Mouse (Mus musculus) right cerebral cortex, postnatal 10 days (tissue): Measurements from ENCODE around the gene Chpf2.

ENCODE experiments used
- DNase-seq, 2 experiments: peaks; one replicate each; pipeline ENCODE4 v3.0.0; 2021; ENCODE audit warnings: low spot score in 2 of 2

Gene Chpf2

DNA sequence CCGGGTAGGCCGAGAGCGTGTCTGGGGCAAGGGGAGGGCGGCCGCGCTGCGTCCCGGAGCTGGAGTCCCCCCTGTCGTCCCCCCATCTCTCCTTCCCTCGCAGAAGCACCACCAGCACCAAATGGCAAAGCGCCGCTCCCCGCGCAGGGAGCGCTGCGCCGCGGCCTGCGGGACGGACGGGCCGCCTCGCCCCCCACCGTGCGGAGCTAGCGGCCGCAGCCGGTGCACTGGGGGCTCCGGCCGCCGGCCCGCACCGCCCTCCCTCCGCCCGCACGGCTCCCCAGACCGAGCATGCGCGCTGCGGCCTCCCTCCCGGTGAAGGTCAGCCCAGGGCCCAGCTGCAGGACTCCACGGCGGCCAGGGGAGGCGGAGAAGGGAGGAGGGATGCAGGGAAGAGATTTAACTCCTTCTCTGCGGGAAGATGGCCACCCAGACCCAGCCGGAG lies 18.1 kb downstream of the Chpf2 start:
- DNase-seq, result peak; percentile 87 to 89

DNA sequence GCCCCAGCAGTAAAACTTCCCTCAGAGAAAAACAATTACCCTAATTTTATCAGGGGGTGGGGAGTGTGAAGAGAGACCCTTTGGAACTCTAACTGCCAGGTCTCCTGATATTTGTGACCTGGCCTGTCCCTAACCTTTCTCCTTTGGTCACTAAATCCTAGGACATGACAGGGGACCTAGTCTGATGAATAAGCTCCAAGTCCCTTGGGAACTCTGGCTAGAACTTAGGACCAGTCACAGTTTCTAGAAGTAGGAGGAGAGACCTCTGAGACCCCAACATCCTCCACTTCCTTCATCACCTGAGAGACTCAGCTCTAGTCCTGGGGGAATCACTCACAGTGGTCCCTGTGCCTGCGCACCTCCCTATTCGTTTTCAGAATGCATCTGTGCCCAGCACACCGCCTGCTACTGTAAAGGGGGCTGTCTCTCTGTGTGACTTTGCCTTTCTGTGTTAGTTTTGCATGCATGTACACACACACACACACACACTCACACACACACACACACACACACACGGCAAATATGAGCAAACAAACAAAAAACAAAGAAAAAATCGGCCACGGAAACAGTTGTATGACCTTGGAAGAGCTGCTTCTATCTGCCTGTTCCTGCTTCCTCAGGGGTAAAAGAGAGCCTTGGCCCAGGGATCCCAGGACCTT lies 18.9 kb downstream of the Chpf2 start:
- no peak for DNase-seq

DNA sequence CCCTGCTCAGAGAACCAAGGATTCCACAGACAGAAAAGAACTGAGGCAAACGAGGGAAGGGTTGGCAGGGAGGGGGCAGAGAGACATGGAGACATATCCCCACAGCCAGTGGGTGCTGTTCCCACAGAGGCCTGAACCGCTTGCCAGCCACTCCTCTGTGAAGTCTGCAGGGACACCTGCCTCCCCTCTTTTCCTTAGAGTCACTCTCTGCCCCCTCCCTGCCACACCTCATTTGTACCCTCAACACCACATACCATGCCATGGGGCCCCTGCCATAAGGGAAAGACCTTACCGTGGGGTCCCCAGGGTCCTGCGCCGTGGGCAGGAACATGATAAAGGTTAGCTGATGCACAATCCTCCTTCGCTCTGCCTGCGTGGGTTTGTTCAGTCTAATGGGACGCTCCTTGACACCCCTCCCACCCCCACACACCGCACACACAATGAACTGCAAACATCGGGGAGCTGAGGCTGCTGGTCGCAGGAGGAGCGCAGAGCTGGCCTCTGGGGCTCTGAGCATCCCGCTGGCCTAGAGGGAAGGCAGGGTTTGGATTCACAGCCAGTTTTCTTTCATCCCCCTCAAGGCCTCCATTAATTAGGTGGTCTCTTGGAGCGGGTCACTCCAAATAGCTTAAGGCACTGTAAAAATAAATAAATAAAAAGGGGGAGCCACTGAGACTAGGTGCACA lies 19.6 kb downstream of the Chpf2 start:
- DNase-seq, result no peak

DNA sequence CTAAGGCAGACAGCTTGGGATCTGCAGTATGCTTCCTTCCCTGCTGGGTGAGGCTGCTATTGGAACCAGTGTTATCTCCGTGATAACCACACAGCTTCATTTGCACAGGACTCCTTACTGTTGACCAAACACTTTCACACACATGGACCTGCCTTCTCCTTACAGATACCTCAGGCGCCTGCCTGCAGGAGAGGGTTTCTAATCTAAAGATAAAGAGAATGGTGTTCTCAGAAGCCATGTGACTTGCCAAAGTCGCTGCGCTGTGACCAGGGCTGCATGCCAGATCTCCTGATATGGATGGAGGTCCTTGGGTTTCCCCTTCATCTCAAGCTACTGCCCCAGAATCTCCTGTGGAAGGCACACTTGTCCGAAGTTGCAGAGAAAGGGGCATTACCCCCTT lies 22.8 kb downstream of the Chpf2 start:
- no peak for DNase-seq

DNA sequence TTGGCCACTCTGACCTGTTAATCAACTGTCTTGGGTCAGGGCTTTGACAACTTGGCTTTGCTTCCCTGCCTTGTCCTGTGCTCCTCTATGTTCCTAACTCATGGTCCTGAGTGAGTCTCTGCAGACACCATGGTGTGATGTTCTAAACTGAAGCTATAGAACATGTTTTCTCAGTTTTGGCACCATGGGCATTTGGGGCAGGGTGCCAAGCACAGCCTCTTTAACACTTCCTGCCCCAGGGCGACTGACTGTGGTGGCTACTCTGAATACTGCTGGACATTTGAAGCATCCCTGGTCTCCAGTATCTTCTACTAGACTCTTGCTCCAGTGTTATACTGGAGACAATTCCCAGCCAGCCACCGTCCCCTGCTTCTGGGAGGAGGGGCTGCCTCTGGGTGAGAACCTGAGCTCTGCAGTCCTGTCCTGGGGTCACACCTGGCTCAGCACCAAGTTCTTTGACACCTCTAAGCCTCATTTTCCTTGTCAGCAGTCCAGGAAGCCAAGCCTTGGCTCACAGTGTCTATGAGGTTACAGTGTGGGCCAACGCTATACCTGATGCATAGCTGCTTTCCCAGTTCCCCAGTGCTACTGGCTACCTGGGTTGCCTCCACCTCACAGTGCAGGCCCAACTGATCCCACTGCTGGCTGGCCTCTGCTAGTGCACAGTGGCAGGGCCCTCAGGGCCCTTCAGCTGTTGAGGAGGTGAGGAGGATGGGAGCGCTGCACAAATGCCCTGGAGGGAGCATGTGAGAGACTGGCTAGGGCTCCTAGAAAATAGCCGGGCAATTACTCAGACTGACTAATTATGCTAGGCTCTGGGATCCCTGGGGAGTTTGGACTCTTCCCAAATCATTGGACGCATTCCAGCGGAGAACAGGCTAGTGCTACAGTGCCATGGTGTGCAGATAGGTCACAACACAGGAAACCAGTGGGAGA lies 25.1 kb downstream of the Chpf2 start:
- DNase-seq, result peak; percentile 83 to 84

DNA sequence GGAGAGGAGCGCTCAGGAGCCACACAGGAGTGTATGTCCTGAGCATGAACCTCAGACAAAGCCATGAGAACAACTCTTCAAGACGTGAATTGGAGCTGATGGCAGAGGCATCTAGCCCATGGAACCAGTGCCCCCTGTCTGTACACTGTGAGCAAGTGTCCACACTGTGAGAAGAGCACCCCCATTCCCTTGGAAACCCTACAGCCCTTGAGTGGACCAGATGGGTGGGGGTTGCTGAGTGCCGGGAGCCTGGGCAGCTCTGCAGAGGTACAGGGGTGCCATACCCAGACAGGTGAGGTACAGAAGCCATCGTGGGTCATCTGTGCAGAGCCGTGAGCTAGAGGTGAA lies 25.7 kb downstream of the Chpf2 start:
- no peak for DNase-seq

DNA sequence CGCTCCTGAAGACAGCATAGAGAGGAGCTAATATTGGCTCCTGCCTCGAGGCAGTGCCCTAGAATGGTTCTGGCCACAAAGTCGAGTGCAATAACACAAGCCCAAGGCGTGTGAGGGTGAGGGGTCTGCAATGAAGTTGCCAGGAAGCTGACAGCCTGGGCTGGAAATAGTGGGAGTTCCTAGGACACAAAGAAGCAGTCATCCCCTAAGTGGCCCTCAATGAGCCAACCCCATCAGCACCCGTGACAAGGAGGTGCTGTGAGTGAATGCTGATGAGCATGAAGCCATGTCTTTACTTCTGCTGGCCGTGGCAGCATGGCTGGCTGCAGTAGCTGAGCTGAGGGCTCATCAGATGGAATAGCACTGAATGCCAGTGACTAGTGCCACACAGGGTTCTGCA lies 28.6 kb downstream of the Chpf2 start:
- peak in 1 of 2 experiments; percentile 41 for DNase-seq

DNA sequence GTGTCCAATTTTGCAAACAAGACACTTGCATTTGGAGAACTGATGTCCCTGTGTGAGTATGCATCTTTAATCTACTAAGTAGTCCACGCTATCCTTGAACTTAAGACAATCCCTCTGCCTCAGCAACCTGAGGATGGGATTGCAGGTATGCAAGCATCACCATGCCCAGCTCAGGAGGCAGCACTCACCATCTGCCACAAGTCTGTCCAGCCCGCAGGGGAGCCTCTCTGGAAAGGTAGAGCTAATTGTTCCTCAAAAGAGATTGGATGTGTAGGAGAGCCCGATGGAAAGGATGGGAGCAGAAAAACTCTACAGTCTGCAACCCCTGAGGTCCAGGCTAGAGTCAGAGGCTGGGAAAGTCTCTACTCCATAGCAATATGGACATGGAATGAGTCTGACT lies 32.4 kb downstream of the Chpf2 start:
- no peak for DNase-seq

DNA sequence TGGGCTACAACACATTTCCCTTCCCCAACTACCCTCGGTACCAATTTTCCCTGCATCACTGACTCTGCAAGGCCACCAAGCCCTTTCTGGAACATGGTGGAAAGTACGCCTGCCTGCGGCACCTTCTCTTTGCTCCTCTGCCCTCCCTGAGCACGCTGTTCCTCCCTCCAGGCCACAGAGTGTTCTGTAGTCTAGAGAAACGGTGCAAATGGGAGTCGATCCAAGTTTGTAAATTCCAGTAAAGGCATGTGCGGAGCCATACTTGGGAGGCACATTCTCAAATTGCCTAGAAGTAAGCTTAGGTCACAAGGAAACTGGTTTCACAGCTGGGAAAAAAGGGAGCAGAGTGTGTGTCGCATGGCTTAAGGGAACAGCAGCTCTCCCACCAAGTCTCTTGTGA lies 33.6 kb downstream of the Chpf2 start:
- DNase-seq, result no peak

DNA sequence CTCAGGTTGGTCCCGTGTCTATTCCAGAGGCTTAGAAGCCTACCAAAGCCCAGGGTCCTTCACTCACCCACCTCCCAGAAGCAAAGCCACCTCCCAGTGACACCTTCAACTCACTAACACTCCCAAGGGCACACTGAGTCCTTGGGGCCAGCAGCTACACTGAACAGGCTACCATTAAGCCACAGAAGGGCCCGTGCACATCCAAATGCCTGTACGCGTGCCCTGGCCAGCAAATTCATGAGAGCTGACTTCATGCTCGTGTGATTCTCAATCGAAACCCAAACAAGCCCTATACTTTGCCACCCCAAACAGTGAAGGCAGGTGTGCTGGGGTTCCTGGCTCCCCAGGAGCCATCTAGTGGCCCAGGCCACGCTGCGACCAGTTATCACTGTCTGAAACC lies 34.1 kb downstream of the Chpf2 start:
- peak in 1 of 2 experiments; percentile 31 for DNase-seq

DNA sequence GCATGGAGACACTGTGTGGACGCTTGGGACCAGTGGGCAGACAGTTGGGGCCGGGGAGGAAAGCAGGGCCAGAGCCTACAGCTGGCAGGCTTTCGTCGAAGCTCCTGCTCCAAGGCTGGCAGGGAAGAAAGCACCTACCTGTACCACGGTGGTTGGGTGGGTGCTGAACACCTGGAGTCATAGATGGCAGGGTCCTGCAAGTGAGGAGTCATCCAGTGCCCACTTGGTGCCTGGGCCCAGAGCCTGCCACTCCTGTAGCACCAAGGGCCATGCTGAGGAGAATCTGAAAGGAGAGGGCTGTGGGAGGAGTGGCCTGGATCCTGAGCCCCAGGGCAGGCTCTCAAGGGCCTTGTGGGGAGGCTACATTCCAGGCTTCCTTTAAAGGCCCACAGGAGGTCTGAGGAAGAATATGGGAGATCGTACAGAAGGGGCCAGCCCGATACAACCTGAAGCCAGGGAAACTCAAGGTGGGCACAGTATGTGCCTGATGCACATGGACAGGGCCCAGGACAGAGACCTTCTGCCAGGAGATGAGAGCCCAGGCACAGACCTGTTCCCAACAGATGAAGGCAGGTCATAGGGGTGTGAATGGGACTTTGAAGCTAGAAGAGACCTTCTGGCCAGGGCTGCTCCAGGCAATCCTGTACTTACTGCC lies 36.0 kb downstream of the Chpf2 start:
- no peak for DNase-seq

DNA sequence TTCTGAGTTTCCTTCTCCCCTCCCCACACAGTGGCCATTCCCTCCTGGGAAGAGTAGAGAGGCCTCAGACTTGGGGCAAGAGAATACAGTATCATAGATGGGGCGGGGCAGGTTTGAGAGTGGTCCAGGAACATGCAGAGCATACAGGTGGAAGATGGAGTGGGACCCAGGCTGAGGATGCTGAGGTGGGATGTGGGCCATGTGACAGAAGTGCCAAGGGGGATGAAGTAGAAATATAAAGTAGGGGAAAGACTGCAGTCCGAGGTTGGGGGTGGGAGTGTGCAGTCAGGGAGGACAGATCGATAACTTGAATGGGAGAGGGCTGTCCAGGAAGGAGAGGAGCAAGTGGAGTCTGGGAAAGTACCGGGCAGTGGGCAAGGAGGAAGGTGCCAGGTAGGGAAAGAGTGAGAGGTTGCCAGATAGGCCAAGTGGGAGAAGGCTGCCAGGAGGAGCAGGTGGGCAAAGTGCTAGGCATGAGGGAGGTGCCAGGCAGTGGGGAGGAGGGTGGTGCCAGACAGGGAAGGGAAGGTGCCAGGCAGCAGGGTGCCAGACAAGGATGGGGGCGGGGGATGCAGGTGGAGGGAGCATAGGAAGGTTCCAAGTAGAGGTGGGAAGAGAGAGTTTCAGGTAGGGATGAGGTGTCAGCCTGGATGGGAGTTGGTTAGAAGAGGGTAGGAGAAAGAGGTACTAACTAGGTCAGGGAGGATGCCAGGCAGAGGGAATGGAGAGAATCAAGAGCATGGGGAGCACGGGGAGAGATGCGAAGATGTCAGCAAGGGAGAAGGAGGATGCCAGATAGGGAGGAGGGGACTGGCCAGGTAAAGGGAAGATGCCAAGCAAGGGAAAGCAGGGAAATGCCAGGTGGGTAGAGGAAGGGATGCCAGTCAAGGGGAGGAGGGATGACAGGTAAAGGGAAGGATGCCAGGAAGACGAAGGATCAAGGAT lies 36.8 kb downstream of the Chpf2 start:
- peak; percentile 57 to 61 for DNase-seq

DNA sequence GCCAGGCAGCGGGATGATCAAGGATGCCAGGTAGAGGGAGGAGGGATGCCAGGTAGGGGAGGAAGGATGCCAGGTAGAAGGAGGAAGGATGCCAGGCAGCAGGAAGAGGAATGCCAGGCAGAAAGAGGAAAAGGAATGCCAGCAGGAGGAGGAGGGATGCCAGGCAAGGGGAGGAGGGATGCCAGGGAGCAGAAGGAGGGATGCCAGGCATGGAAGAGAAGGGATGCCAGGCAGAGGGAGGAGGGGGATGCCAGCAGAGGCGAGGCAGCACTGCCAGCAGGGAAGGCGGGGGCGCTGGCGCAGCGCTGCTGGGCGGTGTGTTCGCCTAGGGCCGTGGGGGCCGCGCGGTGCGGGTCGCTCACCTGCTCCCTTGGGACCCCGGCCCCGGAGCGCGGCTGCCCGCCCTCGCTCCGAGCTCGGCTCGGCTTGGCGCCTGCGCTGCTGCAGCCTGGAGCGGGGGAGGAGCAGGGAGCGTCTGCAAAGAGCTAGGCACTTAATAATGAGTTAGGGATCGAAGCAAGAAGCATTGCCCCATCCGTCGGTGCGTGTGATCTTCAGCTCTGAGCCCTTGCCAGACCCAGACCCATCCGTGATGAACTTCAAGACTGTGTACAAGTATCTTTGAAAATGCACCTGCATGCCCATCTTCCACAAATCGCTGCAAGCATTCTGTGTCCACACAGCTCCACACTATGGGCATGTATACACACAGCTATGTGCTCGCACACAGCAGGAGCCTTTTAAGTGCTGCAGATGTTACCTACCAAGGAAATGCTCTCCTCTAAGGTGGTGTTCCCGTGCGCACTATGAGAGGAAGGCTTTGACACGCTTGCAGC lies 37.7 kb downstream of the Chpf2 start, which contains the start of gene Smarcd3:
TSS of gene Smarcd3 (minus strand) at position 426 of the 836 bp plus-strand sequence.
- peak; percentile 82 to 85 for DNase-seq

DNA sequence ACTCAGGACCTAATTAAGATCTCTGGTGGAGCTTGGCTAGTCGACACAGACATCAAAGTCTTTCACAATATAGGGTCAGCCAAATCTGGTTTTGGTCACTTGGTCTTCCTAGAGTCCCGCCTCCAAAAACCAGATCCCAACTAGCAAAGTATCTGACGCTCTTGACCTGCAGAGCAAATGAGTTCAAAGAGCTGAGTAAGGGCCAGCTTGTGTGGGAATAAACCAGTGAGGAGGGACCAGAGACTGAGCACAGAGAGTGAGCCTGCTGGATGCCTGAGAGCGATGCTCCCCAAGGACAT lies 38.2 kb downstream of the Chpf2 start:
- DNase-seq, result no peak

DNA sequence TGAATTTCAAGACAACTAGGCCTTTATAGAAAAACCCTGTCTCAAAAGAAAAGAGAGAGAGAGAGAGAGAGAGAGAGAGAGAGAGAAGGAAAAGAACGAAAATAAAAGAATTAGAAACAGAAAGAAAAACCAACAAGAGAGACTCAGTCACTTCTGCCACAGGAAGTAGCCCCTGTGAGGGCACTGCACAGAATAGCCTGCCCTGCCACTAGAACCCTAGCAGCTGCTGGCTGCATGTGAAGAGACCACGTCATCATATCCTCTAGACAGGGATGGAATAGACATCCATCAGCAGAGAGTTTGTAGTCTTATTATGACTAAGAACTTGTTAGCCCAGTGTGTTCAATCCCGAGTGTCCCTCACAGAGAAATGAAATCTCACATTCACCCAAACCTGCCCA lies 43.2 kb downstream of the Chpf2 start:
- no peak for DNase-seq

DNA sequence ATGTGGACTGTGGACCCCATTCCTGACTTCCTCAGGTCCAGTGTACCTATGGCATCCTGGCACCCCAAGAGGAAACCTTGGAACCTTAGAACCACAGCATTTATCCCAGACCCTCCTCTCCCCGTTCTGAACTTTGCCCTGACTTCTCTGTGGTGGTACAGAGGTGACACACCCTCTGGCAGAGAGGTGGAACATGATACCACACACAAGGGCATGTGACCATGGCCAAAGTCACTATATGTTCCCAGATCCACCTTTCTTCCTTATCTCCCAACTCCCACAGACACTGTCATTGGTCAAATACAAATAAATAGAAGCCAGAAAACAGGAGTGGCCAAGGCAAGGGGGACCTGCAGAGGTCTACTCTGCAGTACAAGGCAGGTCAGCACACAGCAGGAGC lies 48.6 kb downstream of the Chpf2 start:
- DNase-seq, result no peak

DNA sequence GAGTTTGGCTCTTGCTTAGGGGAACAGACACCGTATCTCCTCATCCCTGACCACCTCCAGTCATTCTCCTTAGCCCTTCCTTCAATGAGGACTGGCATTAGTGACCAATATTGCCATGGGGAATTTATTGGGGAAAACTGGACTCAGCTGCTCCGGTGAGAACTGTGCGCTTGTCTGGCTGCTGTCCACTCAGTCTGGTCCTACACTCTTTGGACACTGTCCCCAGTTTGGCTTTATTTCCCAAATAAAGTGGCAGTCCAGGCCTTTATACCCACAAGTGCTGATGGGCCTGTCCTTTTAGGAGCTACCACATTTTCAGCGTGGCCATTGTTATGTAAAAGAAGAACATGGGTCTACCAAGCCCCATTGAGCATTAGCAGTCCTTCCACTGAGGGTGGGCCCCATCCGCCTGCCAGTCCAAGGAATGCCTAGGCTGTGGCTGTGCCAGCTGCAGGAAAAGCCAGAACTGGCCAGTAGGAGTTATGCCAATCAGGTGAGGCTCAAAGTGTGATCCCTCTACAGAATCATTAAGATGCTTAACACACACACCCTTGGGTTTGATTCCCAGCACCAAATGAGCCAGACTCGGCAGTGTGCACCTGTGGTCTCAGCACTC lies 49.1 kb downstream of the Chpf2 start:
- no peak for DNase-seq

DNA sequence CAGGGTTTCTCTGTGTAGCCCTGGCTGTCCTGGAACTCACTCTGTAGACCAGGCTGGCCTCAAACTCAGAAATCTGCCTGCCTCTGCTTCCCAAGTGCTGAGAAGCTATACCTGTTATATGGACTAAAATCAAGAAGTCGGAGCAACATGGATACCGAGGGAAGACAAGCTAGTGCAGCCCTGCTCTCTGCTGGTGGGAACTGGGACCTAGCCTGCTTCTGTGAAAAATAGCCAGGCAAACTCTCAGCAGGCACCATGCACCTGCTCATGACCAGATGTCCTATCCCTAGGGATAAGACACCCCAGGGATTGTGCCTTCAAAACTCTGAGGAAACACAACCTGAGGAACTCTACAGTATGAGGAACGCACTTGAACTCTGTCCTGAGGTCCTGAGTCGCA lies 50.4 kb downstream of the Chpf2 start:
- no peak for DNase-seq

DNA sequence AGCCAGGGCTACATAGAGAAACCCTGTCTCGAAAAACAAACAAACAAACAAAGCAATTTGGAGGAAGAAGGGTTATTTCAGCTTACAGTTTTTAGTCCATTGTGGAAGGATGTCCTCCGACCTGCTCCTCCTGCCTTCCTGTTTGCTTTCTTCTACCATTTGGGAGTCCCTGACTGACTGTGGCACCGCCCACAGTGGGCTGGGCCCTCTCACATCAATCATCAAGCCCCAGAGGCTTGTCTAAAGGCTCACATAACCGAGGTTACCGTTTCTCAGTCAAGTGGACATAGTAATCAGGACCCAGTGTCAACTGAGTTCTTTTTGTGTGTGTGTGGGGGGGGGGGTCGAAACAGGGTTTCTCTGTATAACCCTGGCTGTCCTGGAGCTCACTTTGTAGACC lies 51.6 kb downstream of the Chpf2 start:
- no peak for DNase-seq

DNA sequence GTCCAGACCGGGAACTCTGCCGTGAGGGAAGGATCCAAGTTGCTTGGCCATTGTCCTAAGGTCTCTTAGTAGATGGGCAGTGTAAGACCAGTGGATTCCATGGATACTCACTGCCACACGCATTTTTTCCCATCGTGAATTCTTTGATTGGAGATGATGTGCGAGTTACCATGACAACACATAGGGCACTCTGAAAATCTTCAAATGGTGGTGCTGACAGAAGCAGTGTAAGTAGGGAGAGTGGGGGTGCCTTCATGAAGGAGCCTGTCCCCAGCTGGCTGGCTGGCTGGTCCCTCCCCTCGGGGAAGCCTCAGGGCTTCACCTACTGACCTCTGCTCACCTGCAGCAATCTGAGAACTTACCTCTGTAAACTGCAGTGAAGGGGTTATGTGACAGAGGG lies 52.5 kb downstream of the Chpf2 start:
- peak in 1 of 2 experiments; percentile 76 for DNase-seq
